Mouse (Mus musculus) hindbrain, postnatal 0 days (tissue): ENCODE data around the gene Htr1f. TPM values are rescaled to one million over a fixed set of nuclear protein-coding genes. Genes with fewer than 3 reads are reported as not detected.

Experiments used
- ATAC-seq: fragments of 200-750 bp; cut with Nextera tagmentation; 2 replicates; pipeline ENCODE4 v1.8.0; 2017; ENCODE audit warnings: mild to moderate bottlenecking, moderate TSS enrichment, moderate library complexity
- DNase-seq: peaks from one replicate; pipeline ENCODE4 v3.0.0-alpha.2; 2015; ENCODE audit warnings: low spot score
- H3K27ac ChIP-seq: fragments of 300-500 bp; sonication (generic); 2 replicates; pipeline ENCODE4 v1.5.1; 2014; ENCODE audit warnings: mild to moderate bottlenecking
- H3K27me3 ChIP-seq: fragments of 300-500 bp; sonication (generic); 2 replicates; pipeline ENCODE4 v1.6.1; 2014; ENCODE audit warnings: low read length, mixed read lengths; ENCODE audit not compliant: insufficient read depth
- H3K36me3 ChIP-seq: fragments of 300-500 bp; sonication (generic); 2 replicates; pipeline ENCODE4 v1.6.1; 2014; ENCODE audit warnings: low read length, mixed read lengths; ENCODE audit not compliant: insufficient read depth
- H3K4me1 ChIP-seq: fragments of 300-500 bp; sonication (generic); 2 replicates; pipeline ENCODE4 v1.6.1; 2014; ENCODE audit warnings: antibody characterized with exemption, low read length, mixed read lengths; ENCODE audit not compliant: insufficient read depth
- H3K4me2 ChIP-seq: fragments of 300-500 bp; sonication (generic); 2 replicates; pipeline ENCODE4 v1.6.1; 2014; ENCODE audit warnings: low read depth, mild to moderate bottlenecking, low read length, moderate library complexity, mixed read lengths
- H3K4me3 ChIP-seq: fragments of 300-500 bp; sonication (generic); 2 replicates; pipeline ENCODE4 v1.5.1; 2014; ENCODE audit warnings: low read length
- H3K9ac ChIP-seq: fragments of 300-500 bp; sonication (generic); replicated peaks from 2 replicates; pipeline ENCODE4 v1.6.1; 2014; ENCODE audit warnings: mild to moderate bottlenecking, low read length, moderate library complexity, mixed read lengths
- H3K9me3 ChIP-seq: fragments of 300-500 bp; sonication (generic); 2 replicates; pipeline ENCODE4 v1.6.1; 2016; ENCODE audit warnings: low read length, mixed read lengths
- CTCF ChIP-seq: IDR thresholded peaks from 2 replicates; pipeline ENCODE4 v1.5.1; 2016; ENCODE audit warnings: antibody characterized with exemption, control low read depth, low read depth
- WGBS: fragments of 180-500 bp; shearing (Covaris S2); extraction: QIAGEN DNeasy Blood & Tissue Kit; methylation state at CpG from one replicate; pipeline ENCODE4 v1.1.7; 2014; 5-methylcytosine and 5-hydroxymethylcytosine counted together
- polyA plus RNA-seq: library from polyadenylated mRNA; unstranded; fragments of >200 nt; fragmentation: Nextera tagmentation; extraction: Ambion mirVana; gene quantifications from 2 replicates; pipeline ENCODE4 v1.2.1, GENCODE M21; 2015
- total RNA-seq: library from RNA; depleted of rRNA; stranded (reverse); fragments of >200 nt; gene quantifications from 2 replicates; pipeline ENCODE4 v1.2.3, GENCODE M21; 2014

The Htr1f gene
- total and polyA plus RNA-seq, 2 experiments from 2014 or later, result 0.31 to 0.56 TPM

DNA sequence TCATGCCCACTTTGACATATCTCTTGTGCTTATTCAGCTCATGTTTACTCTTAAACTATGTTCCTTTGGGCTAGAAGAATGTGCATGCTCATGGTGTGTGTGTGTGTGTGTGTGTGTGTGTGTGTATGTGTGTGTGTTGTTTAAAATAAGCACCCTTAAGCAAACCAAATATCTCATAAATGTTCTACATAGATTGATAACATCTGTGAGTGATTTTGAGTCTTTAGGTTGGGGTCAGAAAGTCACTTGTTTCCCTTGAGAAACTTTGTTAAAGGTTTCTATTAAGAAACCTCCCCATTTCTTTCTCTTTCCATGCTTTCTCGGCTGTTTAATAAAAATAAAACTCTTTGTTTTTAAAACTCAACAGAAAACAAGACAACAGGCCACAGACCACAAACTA is 88.1 kb downstream of the Htr1f start:
- no peak overlapping the region for H3K4me2 ChIP-seq
- 72% methylated on average over 1 of the region's 1 CpGs for WGBS
- TF ChIP-seq CTCF, result no peak
- no peak for ATAC-seq
- no peak overlapping the region for H3K9ac ChIP-seq
- H3K9me3 ChIP-seq, result no peaks in the 10 kb centered on the region
- no peak overlapping the region for H3K4me3 ChIP-seq
- no peak for DNase-seq
- H3K36me3 ChIP-seq, result no peaks in the 10 kb centered on the region
- H3K4me1 ChIP-seq, result no peaks in the 10 kb centered on the region
- H3K27ac ChIP-seq, result no peak overlapping the region
- no peaks in the 10 kb centered on the region for H3K27me3 ChIP-seq

DNA sequence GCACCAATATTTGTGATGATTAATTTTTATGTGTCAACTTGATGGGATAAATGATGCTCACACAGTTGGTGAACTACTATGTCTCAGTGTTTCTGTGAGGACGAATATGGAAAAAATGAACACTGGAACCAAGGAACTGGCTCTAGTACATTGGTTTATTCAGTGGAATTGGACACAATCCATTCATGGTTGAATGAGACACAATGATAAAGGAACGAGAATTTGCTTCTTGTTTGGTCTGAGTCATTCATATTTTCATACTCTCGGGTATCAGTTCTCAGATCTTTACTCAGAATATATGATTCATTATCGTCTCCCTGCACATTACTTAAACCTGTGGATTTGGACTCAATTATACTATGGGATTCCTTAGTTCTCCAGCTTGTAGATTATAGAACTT is 90.4 kb downstream of the Htr1f start:
- ATAC-seq (no peak), DNase-seq (no peak)
- no peak overlapping the region for H3K4me3 ChIP-seq
- no peak overlapping the region for H3K27ac ChIP-seq
- H3K4me2 ChIP-seq, result no peak overlapping the region
- 86% methylated on average over 4 of the region's 4 CpGs for WGBS
- H3K36me3 ChIP-seq, result no peaks in the 10 kb centered on the region
- H3K9ac ChIP-seq, result no peak overlapping the region
- no peaks in the 10 kb centered on the region for H3K9me3 ChIP-seq
- H3K4me1 ChIP-seq, result no peaks in the 10 kb centered on the region
- H3K27me3 ChIP-seq, result no peaks in the 10 kb centered on the region
- no peak for TF ChIP-seq CTCF

DNA sequence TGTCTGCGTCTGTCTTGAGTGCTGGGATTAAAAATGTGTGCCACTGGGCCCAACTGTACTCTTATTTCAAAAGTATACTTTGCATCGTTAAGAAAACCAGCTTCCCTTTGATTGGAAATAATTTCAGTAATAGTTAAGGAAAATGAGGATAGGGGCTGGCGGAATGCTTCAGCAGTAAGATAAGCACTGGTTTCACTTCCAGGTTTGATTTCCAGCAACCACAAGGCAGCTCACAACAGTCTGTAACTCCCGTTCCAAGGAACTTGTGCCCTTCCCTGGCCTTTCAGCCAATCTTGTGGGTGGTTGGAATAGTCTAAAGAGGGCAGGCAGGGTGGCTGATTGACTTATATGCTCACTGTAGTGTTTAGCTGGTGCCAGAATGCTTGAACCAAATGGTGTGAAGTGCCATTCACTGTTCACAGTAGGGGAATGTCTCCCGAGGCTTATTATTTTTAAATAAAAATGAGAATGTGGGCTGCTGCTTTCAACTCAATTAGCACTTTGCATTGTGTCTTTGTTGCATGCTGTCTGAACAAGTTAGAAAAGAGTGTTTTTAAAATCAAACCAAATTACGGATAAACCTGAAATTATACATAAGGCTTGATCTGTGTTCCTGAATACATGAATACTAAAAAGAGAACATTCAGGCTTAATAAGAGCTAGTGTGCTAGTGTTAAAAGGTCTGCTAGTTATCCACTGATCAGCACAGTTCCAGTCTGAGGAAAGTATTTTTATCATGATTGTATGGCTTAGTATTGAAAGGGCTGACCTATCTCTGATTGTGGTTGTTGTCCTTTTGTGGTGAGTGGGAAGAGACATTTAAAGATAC is 103.4 kb downstream of the Htr1f start:
- Histone ChIP-seq H3K27ac (no peak overlapping the region), H3K36me3 (no peaks in the 10 kb centered on the region), H3K4me1 (no peaks in the 10 kb centered on the region), H3K4me2 (no peak overlapping the region), H3K4me3 (no peak overlapping the region), H3K27me3 (no peaks in the 10 kb centered on the region), H3K9me3 (no peaks in the 10 kb centered on the region), H3K9ac (no peak overlapping the region)
- no peak for ATAC-seq
- 62% methylated on average over 6 of the region's 6 CpGs for WGBS
- DNase-seq, result no peak
- no peak for TF ChIP-seq CTCF

DNA sequence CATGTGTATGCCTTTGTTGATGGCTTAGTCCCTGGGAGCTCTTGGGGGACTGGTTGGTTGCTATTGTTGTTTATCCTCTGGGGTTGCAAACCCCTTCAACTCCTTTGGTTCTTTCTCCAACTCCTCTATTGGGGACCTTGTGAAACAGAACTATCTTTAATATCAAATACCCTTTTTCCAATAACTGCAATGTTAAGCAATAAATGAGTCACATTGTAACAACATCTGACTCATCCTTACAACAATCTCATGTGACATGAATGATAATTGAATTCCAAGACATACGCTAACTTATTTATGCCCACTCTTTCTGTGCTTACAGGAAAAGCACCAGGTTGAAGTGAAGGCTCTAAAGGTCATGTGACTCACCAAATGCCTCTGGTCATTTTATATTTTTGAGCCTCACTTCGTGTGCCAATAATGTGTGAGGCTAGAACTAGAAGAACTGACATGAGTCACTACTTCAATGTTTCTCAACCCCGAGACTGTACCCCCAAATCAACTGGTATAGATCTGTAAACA is 116.3 kb downstream of the Htr1f start:
- Histone ChIP-seq H3K9ac (no peak overlapping the region), H3K27me3 (no peaks in the 10 kb centered on the region), H3K4me3 (no peak overlapping the region), H3K9me3 (no peaks in the 10 kb centered on the region), H3K36me3 (no peaks in the 10 kb centered on the region), H3K4me2 (no peak overlapping the region), H3K4me1 (no peaks in the 10 kb centered on the region), H3K27ac (no peak overlapping the region)
- no peak for TF ChIP-seq CTCF
- no peak for DNase-seq
- no peak for ATAC-seq
- 79% methylated on average over 3 of the region's 3 CpGs for WGBS

DNA sequence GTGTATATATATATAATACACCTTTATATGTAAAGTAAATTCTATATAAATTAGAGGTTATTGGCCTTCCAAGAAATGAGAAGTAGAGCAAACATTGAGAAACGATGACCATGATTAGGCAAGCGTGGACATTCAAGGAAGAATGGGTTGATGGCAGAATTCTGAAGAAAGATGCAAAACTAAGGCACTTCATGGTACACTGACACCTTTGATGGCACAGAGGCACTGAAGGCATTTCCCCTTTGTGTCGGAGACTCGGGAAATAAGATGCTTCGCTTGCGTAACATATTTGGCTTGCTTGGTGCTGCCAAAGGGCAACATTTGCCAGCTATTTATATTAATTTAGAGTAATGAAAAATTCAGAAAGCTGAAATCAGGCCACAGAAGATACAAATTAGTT is 118.1 kb downstream of the Htr1f start:
- Histone ChIP-seq H3K9me3 (no peaks in the 10 kb centered on the region), H3K4me3 (no peak overlapping the region), H3K36me3 (no peaks in the 10 kb centered on the region), H3K4me1 (no peaks in the 10 kb centered on the region), H3K27me3 (no peaks in the 10 kb centered on the region), H3K27ac (no peak overlapping the region), H3K4me2 (no peak overlapping the region), H3K9ac (no peak overlapping the region)
- no peak for ATAC-seq
- TF ChIP-seq CTCF, result no peak
- 92% methylated on average over 6 of the region's 6 CpGs for WGBS
- no peak for DNase-seq

DNA sequence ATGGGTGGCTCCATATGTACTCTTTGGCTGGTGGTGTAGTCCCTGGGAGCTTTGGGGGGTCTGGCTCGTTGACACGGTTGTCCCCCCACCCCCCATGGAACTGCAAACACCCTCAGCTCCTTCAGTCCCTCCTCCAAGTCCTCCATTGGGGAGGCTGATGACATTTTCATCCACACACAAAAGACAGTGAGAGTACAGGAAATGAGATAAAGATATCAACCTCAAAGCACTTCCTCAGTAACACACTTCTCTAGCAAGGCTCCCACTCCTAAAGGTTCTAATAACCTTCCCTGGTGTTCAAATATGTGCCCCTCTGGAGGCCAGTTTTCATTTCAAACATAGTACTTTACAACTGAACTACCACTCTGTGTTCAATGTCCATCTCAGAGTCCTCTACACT is 118.6 kb downstream of the Htr1f start:
- DNase-seq (no peak), ATAC-seq (no peak)
- no peak overlapping the region for H3K4me3 ChIP-seq
- H3K9me3 ChIP-seq, result no peaks in the 10 kb centered on the region
- WGBS, result 78% methylated on average over 2 of the region's 2 CpGs
- no peaks in the 10 kb centered on the region for H3K4me1 ChIP-seq
- no peak overlapping the region for H3K9ac ChIP-seq
- H3K27ac ChIP-seq, result no peak overlapping the region
- H3K4me2 ChIP-seq, result no peak overlapping the region
- no peaks in the 10 kb centered on the region for H3K27me3 ChIP-seq
- no peak for TF ChIP-seq CTCF
- H3K36me3 ChIP-seq, result no peaks in the 10 kb centered on the region

DNA sequence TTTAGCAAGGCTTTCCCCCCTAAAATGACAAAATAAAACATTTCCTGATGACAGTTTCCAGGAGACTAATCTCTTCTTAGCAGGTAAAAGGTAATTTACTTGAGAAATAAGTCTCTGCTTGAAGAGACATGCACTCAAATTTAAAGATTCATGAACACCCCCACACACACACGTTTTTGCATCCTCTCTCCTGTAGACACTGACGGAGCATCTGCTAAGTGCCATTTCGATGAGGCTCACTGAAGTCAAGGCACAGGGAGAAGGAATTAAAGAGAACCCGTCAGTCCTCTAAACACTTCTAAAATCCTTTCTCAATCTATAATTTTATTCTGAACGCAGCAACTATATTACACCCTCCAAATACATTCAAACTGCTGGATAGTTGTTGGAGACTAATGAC is 131.0 kb downstream of the Htr1f start:
- H3K27ac ChIP-seq, result no peak overlapping the region
- 86% methylated on average over 5 of the region's 5 CpGs for WGBS
- no peaks in the 10 kb centered on the region for H3K9me3 ChIP-seq
- DNase-seq (no peak), ATAC-seq (no peak)
- no peak for TF ChIP-seq CTCF
- no peaks in the 10 kb centered on the region for H3K4me1 ChIP-seq
- no peak overlapping the region for H3K4me3 ChIP-seq
- H3K27me3 ChIP-seq, result no peaks in the 10 kb centered on the region
- H3K9ac ChIP-seq, result no peak overlapping the region
- no peak overlapping the region for H3K4me2 ChIP-seq
- no peaks in the 10 kb centered on the region for H3K36me3 ChIP-seq
